Mouse (Mus musculus) right cerebral cortex, postnatal 36 days (tissue): ENCODE measurements around the gene Gnl2.

Experiments
- DNase-seq, 2 experiments: peaks; one replicate each; pipeline ENCODE4 v3.0.0; 2022; ENCODE audit warnings: low spot score in 2 of 2, mixed read lengths in 1 of 2

The Gnl2 gene

GRCm38 (mm10) chr4:125015806-125016635 is at the start of gene Gnl2:
Gene Gnl2 (plus strand): TSS chr4:125016585.
- no peak for DNase-seq

- no peak for DNase-seq
These were observed 47.7 kb upstream of the Gnl2 start for GRCm38 (mm10) chr4:124968711-124969110.

- DNase-seq = no peak
These were observed 47.1 kb upstream of the Gnl2 start for GRCm38 (mm10) chr4:124969219-124969848.

GRCm38 (mm10) chr4:124970194-124970593 is 46.2 kb upstream of the Gnl2 start:
- DNase-seq = no peak

- no peak for DNase-seq
These were observed 45.7 kb upstream of the Gnl2 start for GRCm38 (mm10) chr4:124970677-124971076.

- DNase-seq = no peak
These were observed 45.3 kb upstream of the Gnl2 start for GRCm38 (mm10) chr4:124971094-124971493.

GRCm38 (mm10) chr4:124972316-124972715 is 44.1 kb upstream of the Gnl2 start:
- no peak for DNase-seq

- DNase-seq = no peak
These were observed 43.1 kb upstream of the Gnl2 start for GRCm38 (mm10) chr4:124973296-124973695.

GRCm38 (mm10) chr4:124978201-124978600 is 38.2 kb upstream of the Gnl2 start:
- DNase-seq = no peak

- no peak for DNase-seq
These were observed 32.4 kb upstream of the Gnl2 start for GRCm38 (mm10) chr4:124983893-124984526.

- DNase-seq = no peak
These were observed 31.3 kb upstream of the Gnl2 start for GRCm38 (mm10) chr4:124984871-124985670.

- no peak for DNase-seq
These were observed 30.4 kb upstream of the Gnl2 start, which contains the start of gene Rspo1 for GRCm38 (mm10) chr4:124985671-124986602. Gene Rspo1 (plus strand): TSS chr4:124986430.

- DNase-seq = no peak
These were observed 29.4 kb upstream of the Gnl2 start for GRCm38 (mm10) chr4:124986739-124987710.

- no peak for DNase-seq
These were observed 28.7 kb upstream of the Gnl2 start for GRCm38 (mm10) chr4:124987711-124988097.

GRCm38 (mm10) chr4:124988382-124988781 is 28.0 kb upstream of the Gnl2 start:
- no peak for DNase-seq

GRCm38 (mm10) chr4:124989787-124990253 is 26.6 kb upstream of the Gnl2 start:
- DNase-seq = no peak

GRCm38 (mm10) chr4:124990325-124990724 is 26.1 kb upstream of the Gnl2 start:
- no peak for DNase-seq

- DNase-seq = no peak
These were observed 18.8 kb upstream of the Gnl2 start for GRCm38 (mm10) chr4:124997479-124998147.

GRCm38 (mm10) chr4:124999548-124999947 is 16.8 kb upstream of the Gnl2 start:
- no peak for DNase-seq
